Mouse (Mus musculus) olfactory bulb, adult 2 months (tissue): ENCODE measurements at regions not wholly inside any gene's neighbourhood (a gene's known extent, or its start where the extent isn't known, plus 50 kb on each side); places are given as distances from the start of the nearest gene placed in this dataset.

Experiments used
- CTCF ChIP-seq: fragments of 200-500 bp; IDR thresholded peaks from 2 replicates; pipeline ENCODE4 v1.5.1; 2012; ENCODE audit warnings: low read depth, mild to moderate bottlenecking, low read length, moderate library complexity; ENCODE audit not compliant: insufficient read depth
- POLR2A ChIP-seq: fragments of 200-500 bp; IDR thresholded peaks from 2 replicates; pipeline ENCODE4 v1.6.1; 2012; ENCODE audit warnings: mild to moderate bottlenecking, low read depth, low read length, moderate library complexity; ENCODE audit not compliant: insufficient read depth

- no peak for TF ChIP-seq POLR2A
- no peak for TF ChIP-seq CTCF
These were observed 160.4 kb downstream of the Dusp6 start for GRCm38 (mm10) chr10:99423406-99423805.
